Mouse (Mus musculus) stomach, embryonic 16.5 days (tissue): ENCODE results near the gene Klra4. TPM values are rescaled to one million over a fixed set of nuclear protein-coding genes. Genes with fewer than 3 reads are reported as not detected.
"Not testable (repeated sequence)": the region's sequence is repeated elsewhere in the genome, so short reads cannot be mapped to it uniquely, and the experiment has no call there.

Source experiments
- ATAC-seq: fragments of 200-750 bp; cut with Nextera tagmentation; 2 replicates; pipeline ENCODE4 v1.8.0; 2017; ENCODE audit warnings: moderate number of reproducible peaks, moderate TSS enrichment; ENCODE audit not compliant: insufficient read depth, low FRiP score
- H3K27ac ChIP-seq: fragments of 300-500 bp; sonication (generic); 2 replicates; pipeline ENCODE4 v1.5.1; 2014; ENCODE audit warnings: low read length
- H3K27me3 ChIP-seq: fragments of 300-500 bp; sonication (generic); 2 replicates; pipeline ENCODE4 v1.6.1; 2014; ENCODE audit warnings: low read length, control low read depth, mixed read lengths; ENCODE audit not compliant: control insufficient read depth, insufficient read depth
- H3K36me3 ChIP-seq: fragments of 300-500 bp; sonication (generic); 2 replicates; pipeline ENCODE4 v1.6.1; 2014; ENCODE audit warnings: low read length; ENCODE audit not compliant: control insufficient read depth, insufficient read depth
- H3K4me1 ChIP-seq: fragments of 300-500 bp; sonication (generic); 2 replicates; pipeline ENCODE4 v1.6.1; 2014; ENCODE audit warnings: low read length, control low read depth, mixed read lengths; ENCODE audit not compliant: control insufficient read depth, insufficient read depth
- H3K4me2 ChIP-seq: fragments of 300-500 bp; sonication (generic); 2 replicates; pipeline ENCODE4 v1.6.1; 2014; ENCODE audit warnings: low read depth, low read length, mixed read lengths
- H3K4me3 ChIP-seq: fragments of 300-500 bp; sonication (generic); replicated peaks from 2 replicates; pipeline ENCODE4 v1.5.1; 2014; ENCODE audit warnings: mild to moderate bottlenecking, low read length
- H3K9ac ChIP-seq: fragments of 300-500 bp; sonication (generic); 2 replicates; pipeline ENCODE4 v1.6.1; 2014; ENCODE audit warnings: low read length
- H3K9me3 ChIP-seq: fragments of 300-500 bp; sonication (generic); replicated peaks from 2 replicates; pipeline ENCODE4 v1.6.1; 2016; ENCODE audit warnings: low read length, control low read depth; ENCODE audit not compliant: control insufficient read depth
- WGBS: fragments of 180-500 bp; shearing (Covaris S2); extraction: QIAGEN DNeasy Blood & Tissue Kit; methylation state at CpG from one replicate; pipeline ENCODE4 v1.1.7; 2014; 5-methylcytosine and 5-hydroxymethylcytosine counted together
- polyA plus RNA-seq: library from polyadenylated mRNA; unstranded; fragments of >200 nt; fragmentation: Nextera tagmentation; extraction: Ambion mirVana; gene quantifications from 2 replicates; pipeline ENCODE4 v1.2.1, GENCODE M21; 2015

Gene Klra4
- polyA plus RNA-seq, result not detected in 2 replicates

DNA sequence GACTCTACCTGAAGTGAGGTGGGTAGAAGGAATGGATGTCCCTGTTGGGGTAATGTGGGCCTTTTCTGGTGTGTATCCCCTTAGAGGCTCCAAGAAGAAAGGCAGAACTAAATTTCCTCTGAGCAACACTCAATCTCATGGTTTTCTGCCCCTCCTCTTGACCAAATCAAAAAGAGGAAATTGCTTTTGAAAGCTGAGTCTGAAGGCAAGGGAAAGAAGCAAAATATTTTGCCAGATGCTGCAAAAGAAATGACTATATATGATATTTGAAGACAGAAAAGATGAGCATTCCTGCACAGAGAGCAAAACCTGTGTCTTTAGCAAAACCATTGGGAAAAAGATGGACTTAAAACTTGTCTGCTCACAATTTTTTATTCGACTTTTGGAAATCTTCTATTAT lies at the start of gene Klra4:
TSS of gene Klra4 (minus strand) at position 101 of the 400 bp plus-strand sequence.
- not testable (repeated sequence) for H3K9me3 ChIP-seq, H3K9ac ChIP-seq, H3K4me3 ChIP-seq, ATAC-seq, H3K4me2 ChIP-seq, H3K4me1 ChIP-seq, H3K27me3 ChIP-seq, H3K36me3 ChIP-seq, H3K27ac ChIP-seq
- WGBS, result 52% methylated on average over 1 of the region's 1 CpGs

DNA sequence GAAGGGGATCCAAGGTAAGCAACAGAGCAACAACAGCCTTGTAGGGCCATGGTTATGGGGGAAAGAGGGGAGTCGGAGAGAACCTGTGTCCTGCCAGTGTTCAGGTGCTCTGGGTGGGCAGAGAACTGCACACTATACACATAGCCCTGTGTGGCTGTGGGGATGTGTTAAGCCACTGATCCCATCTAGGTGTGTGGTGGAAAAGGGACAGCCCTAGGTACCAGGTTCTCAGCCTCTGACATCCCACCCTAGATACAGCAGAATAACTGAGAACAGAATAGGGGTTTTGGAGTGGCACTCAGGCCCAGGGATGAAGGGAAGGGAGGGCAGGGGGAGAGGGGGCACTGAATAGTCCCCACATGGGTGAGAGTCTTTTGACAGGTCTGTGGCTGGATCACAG lies 43.4 kb upstream of the Klra4 start:
- no peak overlapping the region for H3K27ac ChIP-seq
- no peaks in the 10 kb centered on the region for H3K9me3 ChIP-seq
- H3K9ac ChIP-seq, result no peak overlapping the region
- no peaks in the 10 kb centered on the region for H3K36me3 ChIP-seq
- ATAC-seq, result no peak
- no peak overlapping the region for H3K4me3 ChIP-seq
- WGBS, result 65% methylated on average over 1 of the region's 1 CpGs
- H3K4me1 ChIP-seq, result no peaks in the 10 kb centered on the region
- H3K27me3 ChIP-seq, result no peaks in the 10 kb centered on the region
- no peak overlapping the region for H3K4me2 ChIP-seq

DNA sequence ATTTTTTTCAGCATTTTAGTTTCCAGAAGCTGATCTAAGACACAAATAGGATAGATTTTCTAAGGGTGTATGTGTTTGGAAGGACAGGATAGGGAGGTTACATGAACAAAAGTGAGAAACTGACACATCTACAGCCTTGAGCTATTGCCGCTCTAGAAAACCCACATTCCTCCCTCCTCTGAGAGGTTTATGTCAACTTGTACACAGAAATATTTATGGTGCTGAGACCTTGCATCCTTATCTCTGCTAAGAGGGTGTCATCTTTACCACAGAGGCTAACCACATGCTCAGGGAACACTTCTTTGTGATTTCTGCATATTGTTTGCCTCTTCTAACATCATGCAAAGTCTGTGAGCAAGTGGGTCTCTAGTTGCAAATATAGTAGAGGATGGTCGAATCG lies 35.7 kb upstream of the Klra4 start:
- not testable (repeated sequence) for H3K4me2 ChIP-seq, H3K36me3 ChIP-seq, H3K4me1 ChIP-seq, H3K27ac ChIP-seq, ATAC-seq, H3K27me3 ChIP-seq, H3K9me3 ChIP-seq, H3K4me3 ChIP-seq, H3K9ac ChIP-seq
- 86% methylated on average over 3 of the region's 3 CpGs for WGBS

DNA sequence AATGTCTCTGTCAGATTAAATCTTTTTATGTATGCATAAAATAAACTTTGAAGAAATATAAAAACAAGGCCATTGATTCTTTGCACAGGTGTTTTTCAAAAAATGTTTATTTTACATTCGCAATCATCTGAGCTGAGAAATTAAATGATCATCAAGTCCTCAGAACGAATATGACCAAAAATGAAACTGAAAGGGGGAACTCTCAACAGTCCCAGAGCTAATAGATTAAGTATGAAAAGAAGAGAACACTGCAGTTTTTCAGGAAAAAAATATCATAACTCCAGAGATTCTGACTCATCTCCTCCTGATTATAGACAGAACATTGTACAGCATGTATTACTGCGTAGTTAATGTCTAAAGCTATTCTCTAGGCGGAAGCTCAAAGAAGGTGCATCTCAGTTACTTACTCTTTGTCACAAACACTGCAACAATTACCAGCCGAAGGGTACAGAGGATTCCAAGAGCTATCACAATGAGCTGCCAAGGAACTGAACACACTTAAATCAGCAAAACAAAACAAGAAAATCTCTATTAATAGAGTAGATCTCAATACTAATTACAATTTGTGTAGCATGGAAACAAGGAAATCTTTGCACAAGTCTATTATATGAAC lies 25.4 kb upstream of the Klra4 start:
- Histone ChIP-seq H3K4me1 (no peaks in the 10 kb centered on the region), H3K4me3 (no peak overlapping the region), H3K9me3 (no peaks in the 10 kb centered on the region), H3K27ac (no peak overlapping the region), H3K9ac (no peak overlapping the region), H3K36me3 (no peaks in the 10 kb centered on the region), H3K27me3 (no peaks in the 10 kb centered on the region), H3K4me2 (no peak overlapping the region)
- no peak for ATAC-seq
- WGBS, result 78% methylated on average over 5 of the region's 5 CpGs

GRCm38 (mm10) chr6:130065196-130065595 lies 1.9 kb downstream of the Klra4 start:
- Histone ChIP-seq H3K27ac (no peak overlapping the region), H3K27me3 (no peaks in the 10 kb centered on the region), H3K4me2 (no peak overlapping the region), H3K9me3 (no peaks in the 10 kb centered on the region), H3K4me1 (no peaks in the 10 kb centered on the region), H3K36me3 (no peaks in the 10 kb centered on the region), H3K9ac (no peak overlapping the region), H3K4me3 (no peak overlapping the region)
- 73% methylated on average over 5 of the region's 5 CpGs for WGBS
- no peak for ATAC-seq

DNA sequence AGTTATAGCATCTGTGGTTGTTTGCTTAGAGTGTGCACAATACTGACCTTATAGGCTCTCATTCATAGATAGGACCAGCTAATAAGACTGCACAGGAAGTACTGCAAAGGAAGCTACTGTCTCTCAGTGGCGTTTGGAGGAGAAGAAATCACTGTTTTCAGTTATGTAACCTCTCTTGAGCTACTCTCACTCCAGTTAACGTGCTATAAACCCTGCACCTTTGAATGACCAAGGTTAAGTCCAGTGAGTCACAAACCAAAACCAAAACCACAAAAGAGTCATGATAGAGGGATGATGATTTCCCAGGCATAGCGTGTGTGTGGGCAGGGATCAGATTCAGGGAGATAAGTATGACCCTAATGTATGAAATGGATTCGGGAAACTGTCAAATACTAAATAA lies 31.9 kb downstream of the Klra4 start:
- not testable (repeated sequence) for H3K27ac ChIP-seq, H3K4me1 ChIP-seq, H3K4me2 ChIP-seq, H3K27me3 ChIP-seq, H3K9me3 ChIP-seq, H3K9ac ChIP-seq, ATAC-seq, H3K36me3 ChIP-seq, H3K4me3 ChIP-seq
- 42% methylated on average over 4 of the region's 4 CpGs for WGBS

- not testable (repeated sequence) for H3K4me1 ChIP-seq, ATAC-seq, H3K27ac ChIP-seq, H3K36me3 ChIP-seq, H3K4me3 ChIP-seq, H3K27me3 ChIP-seq, H3K9ac ChIP-seq, H3K4me2 ChIP-seq, H3K9me3 ChIP-seq
Measured at GRCm38 (mm10) chr6:130031493-130032089, 35.5 kb downstream of the Klra4 start.

- Histone ChIP-seq H3K4me1 (no peaks in the 10 kb centered on the region), H3K27me3 (no peaks in the 10 kb centered on the region), H3K9me3 (no peaks in the 10 kb centered on the region), H3K9ac (no peak within 1 kb of the TSS), H3K4me2 (no peak within 1 kb of the TSS), H3K4me3 (no peak within 1 kb of the TSS), H3K36me3 (no peaks in the 10 kb centered on the region), H3K27ac (no peak within 1 kb of the TSS)
- 74% methylated on average over 4 of the region's 4 CpGs for WGBS
- no peak for ATAC-seq
Measured at GRCm38 (mm10) chr6:130026854-130027253, 40.2 kb downstream of the Klra4 start, which contains the start of gene Klra6. Klra6 (minus strand) TSS chr6:130026954.
